Mouse (Mus musculus): ENCODE measurements around the gene Inpp5d.
"Not testable (repeated sequence)": the region's sequence is repeated elsewhere in the genome, so short reads cannot be mapped to it uniquely, and the experiment has no call there.

The Inpp5d gene

GRCm38 (mm10) chr1:87658937-87659617 is 39.0 kb downstream of the Inpp5d start:
- DNase-seq, result peak; percentile 97

- DNase-seq, result no peak
These were observed 39.5 kb downstream of the Inpp5d start for GRCm38 (mm10) chr1:87659618-87659960.

GRCm38 (mm10) chr1:87660740-87661139 is 40.6 kb downstream of the Inpp5d start:
- DNase-seq, result no peak

GRCm38 (mm10) chr1:87663992-87664391 is 43.9 kb downstream of the Inpp5d start:
- DNase-seq, result no peak

GRCm38 (mm10) chr1:87667006-87667405 is 46.9 kb downstream of the Inpp5d start:
- DNase-seq, result no peak

GRCm38 (mm10) chr1:87668300-87668699 is 48.2 kb downstream of the Inpp5d start:
- no peak for DNase-seq

GRCm38 (mm10) chr1:87671483-87671882 is 51.4 kb downstream of the Inpp5d start:
- DNase-seq, result no peak

- no peak for DNase-seq
These were observed 53.9 kb downstream of the Inpp5d start for GRCm38 (mm10) chr1:87673822-87674604.

GRCm38 (mm10) chr1:87676006-87676405 is 55.9 kb downstream of the Inpp5d start:
- no peak for DNase-seq

- no peak for DNase-seq
These were observed 59.0 kb downstream of the Inpp5d start for GRCm38 (mm10) chr1:87679089-87679488.

GRCm38 (mm10) chr1:87680950-87681349 is 60.8 kb downstream of the Inpp5d start:
- no peak for DNase-seq

GRCm38 (mm10) chr1:87682473-87682872 is 62.4 kb downstream of the Inpp5d start:
- DNase-seq, result not testable (repeated sequence)

- no peak for DNase-seq
These were observed 64.0 kb downstream of the Inpp5d start for GRCm38 (mm10) chr1:87684071-87684470.

- no peak for DNase-seq
These were observed 64.7 kb downstream of the Inpp5d start for GRCm38 (mm10) chr1:87684791-87685190.

GRCm38 (mm10) chr1:87686351-87686750 is 66.2 kb downstream of the Inpp5d start:
- DNase-seq, result no peak

GRCm38 (mm10) chr1:87687009-87687408 is 66.9 kb downstream of the Inpp5d start:
- DNase-seq, result no peak

GRCm38 (mm10) chr1:87689661-87690341 is 69.7 kb downstream of the Inpp5d start:
- DNase-seq, result no peak

- no peak for DNase-seq
These were observed 76.2 kb downstream of the Inpp5d start for GRCm38 (mm10) chr1:87696358-87696757.

- no peak for DNase-seq
These were observed 77.9 kb downstream of the Inpp5d start for GRCm38 (mm10) chr1:87698010-87698409.

- DNase-seq, result no peak
These were observed 79.9 kb downstream of the Inpp5d start for GRCm38 (mm10) chr1:87699890-87700448.

GRCm38 (mm10) chr1:87704230-87704629 is 84.1 kb downstream of the Inpp5d start:
- DNase-seq, result no peak

GRCm38 (mm10) chr1:87706361-87706760 is 86.2 kb downstream of the Inpp5d start:
- no peak for DNase-seq

- no peak for DNase-seq
These were observed 88.9 kb downstream of the Inpp5d start for GRCm38 (mm10) chr1:87709020-87709419.
